Mouse (Mus musculus): ENCODE measurements around the gene Ccdc47.

Ccdc47 gene

GRCm38 (mm10) chr11:106160841-106161721 lies 55.1 kb downstream of the Ccdc47 start, which contains the start of the genes Gm10840 and Limd2:
Gene Gm10840 (plus strand): TSS chr11:106160850.
Gene Limd2 (minus strand): TSS chr11:106160860.
- peak; percentile 88 for DNase-seq (ENCODE audit: low spot score)

- peak; percentile 86 for DNase-seq (ENCODE audit: low spot score)
These were observed 56.0 kb downstream of the Ccdc47 start for GRCm38 (mm10) chr11:106159921-106160840.

- peak; percentile 56 for DNase-seq (ENCODE audit: low spot score)
These were observed 56.8 kb downstream of the Ccdc47 start for GRCm38 (mm10) chr11:106159216-106159920.

- no peak for DNase-seq (ENCODE audit: low spot score)
These were observed 57.3 kb downstream of the Ccdc47 start for GRCm38 (mm10) chr11:106158930-106159215.

- DNase-seq (ENCODE audit: low spot score), result no peak
These were observed 57.8 kb downstream of the Ccdc47 start for GRCm38 (mm10) chr11:106158081-106158929.

GRCm38 (mm10) chr11:106157154-106157553 lies 59.0 kb downstream of the Ccdc47 start:
- DNase-seq (ENCODE audit: low spot score), result no peak

- DNase-seq (ENCODE audit: low spot score), result no peak
These were observed 59.9 kb downstream of the Ccdc47 start for GRCm38 (mm10) chr11:106156257-106156656.

GRCm38 (mm10) chr11:106155761-106156160 lies 60.4 kb downstream of the Ccdc47 start:
- no peak for DNase-seq (ENCODE audit: low spot score)

- no peak for DNase-seq (ENCODE audit: low spot score)
These were observed 61.4 kb downstream of the Ccdc47 start for GRCm38 (mm10) chr11:106154770-106155169.

- DNase-seq (ENCODE audit: low spot score), result no peak
These were observed 62.1 kb downstream of the Ccdc47 start for GRCm38 (mm10) chr11:106154091-106154490.

GRCm38 (mm10) chr11:106152132-106152531 lies 64.0 kb downstream of the Ccdc47 start:
- peak; percentile 71 for DNase-seq (ENCODE audit: low spot score)

- no peak for DNase-seq (ENCODE audit: low spot score)
These were observed 64.9 kb downstream of the Ccdc47 start for GRCm38 (mm10) chr11:106151219-106151618.
